Mouse (Mus musculus) erythroblast, adult 5-6 weeks (primary cell): ENCODE results near the gene Tpsb2. TPM values are rescaled to one million over a fixed set of nuclear protein-coding genes. Genes with fewer than 3 reads are reported as not detected.

Experiments used
- ATAC-seq: replicated peaks from 2 replicates; pipeline ENCODE4 v1.8.0; 2016; ENCODE audit warnings: moderate number of reproducible peaks, mild to moderate bottlenecking, moderate TSS enrichment, inconsistent platforms; ENCODE audit not compliant: poor library complexity, low FRiP score, severe bottlenecking
- total RNA-seq, 2 experiments: library from RNA; stranded (forward) in 1 of 2; stranded (reverse) in 1 of 2; fragments of 150-400 nt in 1 of 2; fragments of 200-764, 138-1000 nt in 1 of 2; gene quantifications; 2 replicates each; pipeline versions ENCODE4 v1.2.3 to v1.2.4; 2015 to 2017; ENCODE audit warnings: low replicate concordance in 2 of 2

Tpsb2 gene
- total RNA-seq, 2 experiments from 2014 or later, result not detected

DNA sequence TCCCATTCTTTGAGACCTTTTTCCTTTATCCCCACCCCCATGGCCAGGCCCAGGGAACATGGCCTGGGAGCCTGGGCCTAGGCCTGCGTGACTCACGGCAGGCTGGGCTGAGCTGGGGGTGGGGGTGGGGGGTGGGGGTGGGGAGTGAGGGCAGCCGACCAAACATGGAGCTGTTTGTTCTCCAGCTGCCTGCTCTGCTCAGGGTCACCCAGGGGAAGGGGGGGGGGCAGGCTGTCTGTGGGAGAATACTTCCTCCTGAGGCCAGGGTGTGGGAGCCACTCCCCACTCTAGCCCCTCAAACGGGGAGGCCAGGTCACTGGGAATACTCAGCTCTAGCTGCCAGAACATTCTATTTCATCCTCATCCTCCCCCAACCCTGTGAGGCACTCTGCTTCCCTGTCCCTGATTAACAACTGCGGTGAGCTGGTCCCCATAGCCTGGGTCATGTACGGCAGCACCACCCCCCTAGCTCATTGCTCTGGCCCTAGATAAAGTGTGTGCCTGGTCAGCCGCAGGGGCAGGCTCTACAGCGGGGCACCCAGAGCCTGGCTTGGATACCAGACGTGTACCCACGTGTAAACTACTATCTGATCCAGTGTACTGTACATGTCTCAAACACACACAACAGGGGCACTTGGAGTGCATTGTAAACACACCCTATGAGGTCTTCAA, 39.3 kb downstream of the Tpsb2 start:
- ATAC-seq, result no peak

DNA sequence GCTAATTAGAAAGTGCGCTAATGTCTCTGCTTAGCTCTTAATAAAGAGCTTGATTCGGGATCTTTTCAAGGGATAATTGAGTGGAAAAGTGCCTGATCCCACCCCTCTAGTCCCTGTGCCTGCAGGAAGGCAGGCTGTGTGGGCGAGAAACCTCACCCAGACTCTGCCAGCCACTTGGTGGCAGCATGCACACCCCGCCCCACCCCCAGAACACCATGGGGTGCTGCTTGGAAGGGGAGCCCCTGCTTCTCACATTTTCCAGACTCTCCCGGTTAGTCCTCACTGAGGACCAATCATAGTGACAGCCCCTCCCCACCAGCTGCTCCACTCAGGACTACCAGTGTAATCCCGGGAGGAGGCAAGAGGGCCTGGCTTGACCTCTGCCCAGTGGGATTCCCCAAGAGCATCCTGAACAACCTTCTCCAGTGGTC, 39.9 kb downstream of the Tpsb2 start:
- ATAC-seq, result no peak

DNA sequence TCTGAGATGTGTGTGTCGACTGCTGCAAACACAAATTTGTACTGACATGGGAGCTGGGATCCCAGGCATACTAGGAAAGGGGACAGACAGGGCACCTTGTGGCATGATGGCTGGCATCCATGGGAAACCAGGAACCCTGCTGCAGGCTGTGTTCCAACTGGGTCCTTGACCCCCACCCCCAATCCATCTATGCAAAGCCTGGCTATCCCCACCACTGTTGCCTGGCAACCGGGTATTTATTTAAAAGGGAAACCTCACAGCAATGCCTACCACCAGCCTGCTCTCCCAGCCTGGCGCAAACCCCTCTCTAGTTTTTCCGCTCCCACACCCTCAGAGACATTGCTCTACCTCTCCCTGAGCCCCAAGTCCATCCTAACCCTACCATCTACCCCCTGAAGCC, 41.2 kb downstream of the Tpsb2 start:
- no peak for ATAC-seq

DNA sequence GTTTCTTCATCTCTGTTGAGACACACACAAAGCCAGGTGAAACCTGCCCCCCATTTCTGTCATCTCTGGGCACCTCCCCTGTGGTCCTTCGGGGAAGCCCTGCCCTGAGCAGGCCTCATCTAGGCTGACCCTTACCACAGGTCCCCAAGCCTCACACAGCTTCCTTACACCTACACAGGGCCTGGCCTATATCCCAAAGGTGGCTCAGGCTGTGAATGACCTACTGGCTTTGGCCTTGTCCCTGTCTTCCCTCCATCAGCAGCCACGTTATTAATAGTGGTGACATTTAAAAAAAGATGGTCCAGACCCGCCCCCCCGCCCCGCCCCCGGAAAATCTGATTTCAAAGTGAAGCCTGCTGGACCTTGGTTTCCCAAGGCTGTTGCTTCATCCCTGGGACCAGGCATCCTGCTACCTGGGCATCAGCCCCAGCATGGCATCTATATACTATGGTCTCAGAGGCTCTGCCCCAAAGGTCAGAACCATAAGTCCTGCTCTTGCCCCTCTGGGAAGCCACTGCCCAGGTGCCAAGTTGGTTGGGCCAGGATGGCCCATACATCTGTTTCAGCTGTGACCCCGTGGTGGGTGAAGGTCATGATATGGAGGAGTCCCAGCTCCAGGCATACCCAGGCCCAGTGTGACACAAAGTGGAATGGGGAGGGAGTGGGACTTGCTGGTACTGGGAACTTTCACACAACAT, 42.3 kb downstream of the Tpsb2 start:
- no peak for ATAC-seq

DNA sequence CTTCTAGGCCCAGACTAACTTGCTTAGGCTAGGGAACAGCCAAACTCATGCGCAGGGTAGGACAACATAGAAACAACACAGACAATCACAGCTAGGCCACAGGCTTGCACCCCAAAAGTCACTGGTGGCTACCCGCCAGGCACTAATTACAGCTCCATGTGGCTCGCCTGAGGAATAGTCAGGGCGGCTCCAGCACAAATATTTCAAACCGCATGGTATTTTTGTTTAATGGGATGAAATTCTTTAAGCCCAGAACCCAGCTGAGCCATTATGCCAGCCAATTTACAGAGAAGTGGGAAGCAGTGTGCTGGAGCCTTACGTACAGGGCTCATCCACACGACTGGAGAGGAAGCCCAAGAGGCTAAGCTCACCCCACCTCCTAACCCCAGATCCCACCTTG, 43.5 kb downstream of the Tpsb2 start:
- ATAC-seq, result no peak

DNA sequence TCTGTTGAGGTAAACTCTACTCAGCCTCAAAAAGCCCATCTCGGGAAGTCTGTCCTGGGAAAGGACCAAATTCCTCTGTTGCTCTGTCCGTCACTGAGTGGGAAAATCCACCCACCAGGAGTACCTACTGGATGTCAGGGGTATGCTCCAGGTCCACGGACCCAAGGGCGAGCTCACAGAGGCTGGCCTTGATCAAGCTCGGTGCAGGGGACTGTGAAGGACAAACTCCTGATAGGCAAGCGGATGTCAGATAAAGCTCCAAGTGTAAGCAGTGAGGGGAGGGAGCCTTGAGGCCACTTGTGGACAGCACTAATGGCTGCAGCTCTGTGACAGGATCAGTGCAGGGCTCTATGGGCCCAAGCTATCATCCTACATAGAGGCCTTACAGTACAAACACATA, 44.1 kb downstream of the Tpsb2 start:
- no peak for ATAC-seq

DNA sequence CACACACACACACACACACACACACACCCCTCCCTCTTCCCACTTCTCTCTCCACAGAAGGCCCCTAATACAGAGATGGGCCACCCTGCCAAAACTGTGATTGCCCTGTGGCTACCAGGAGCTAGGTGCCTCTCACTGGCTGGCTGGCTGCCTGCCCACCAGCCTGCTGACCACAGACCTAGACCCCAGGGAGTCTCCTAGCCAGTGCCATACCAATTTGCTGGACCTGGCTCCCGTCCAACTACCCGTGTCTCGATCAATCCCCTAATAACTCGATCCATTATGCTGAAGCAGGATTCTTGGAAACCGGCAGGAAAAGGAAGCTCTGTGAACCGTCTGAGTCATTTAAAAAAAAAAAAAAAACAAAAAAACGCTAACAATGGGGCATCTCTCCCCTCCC, 44.7 kb downstream of the Tpsb2 start:
- ATAC-seq, result no peak

DNA sequence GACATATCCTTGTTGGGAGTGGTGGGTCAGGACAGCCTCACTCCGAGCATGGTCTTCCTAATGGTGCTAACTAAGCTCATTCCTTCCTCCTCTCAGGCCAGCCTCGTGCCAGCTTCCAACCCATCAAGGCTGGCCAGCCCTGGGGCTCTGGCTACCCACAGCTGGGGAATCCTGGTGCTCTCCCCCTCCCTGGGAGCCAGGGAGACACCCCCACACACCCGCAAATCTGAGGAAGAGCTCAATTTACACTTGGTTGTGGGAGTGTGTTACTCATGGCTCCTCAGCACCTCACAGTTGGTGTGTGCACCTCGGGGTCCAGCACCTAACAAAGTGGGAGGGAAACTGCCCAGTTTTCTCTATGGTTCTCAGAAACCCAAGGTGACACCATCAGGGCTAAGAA, 45.1 kb downstream of the Tpsb2 start:
- no peak for ATAC-seq

DNA sequence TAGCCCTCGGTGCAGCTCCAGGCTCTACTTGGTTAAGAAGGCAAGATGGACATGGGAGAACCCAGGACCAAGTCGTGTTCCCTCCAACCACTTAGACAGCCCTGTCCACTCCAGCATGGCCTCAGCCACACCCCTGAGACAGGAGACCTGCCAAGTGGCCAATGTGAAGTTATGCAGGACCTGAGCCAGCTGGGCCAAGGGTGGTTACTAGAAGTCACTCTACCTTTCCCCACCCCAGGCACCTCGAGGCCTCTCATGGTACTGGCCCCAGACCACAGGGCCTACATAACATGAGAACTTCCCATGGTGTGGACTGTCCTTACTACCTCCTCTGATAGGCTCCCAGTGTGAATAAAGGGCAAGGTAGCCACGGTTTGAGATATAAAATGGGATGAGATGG, 48.1 kb downstream of the Tpsb2 start:
- ATAC-seq, result no peak

DNA sequence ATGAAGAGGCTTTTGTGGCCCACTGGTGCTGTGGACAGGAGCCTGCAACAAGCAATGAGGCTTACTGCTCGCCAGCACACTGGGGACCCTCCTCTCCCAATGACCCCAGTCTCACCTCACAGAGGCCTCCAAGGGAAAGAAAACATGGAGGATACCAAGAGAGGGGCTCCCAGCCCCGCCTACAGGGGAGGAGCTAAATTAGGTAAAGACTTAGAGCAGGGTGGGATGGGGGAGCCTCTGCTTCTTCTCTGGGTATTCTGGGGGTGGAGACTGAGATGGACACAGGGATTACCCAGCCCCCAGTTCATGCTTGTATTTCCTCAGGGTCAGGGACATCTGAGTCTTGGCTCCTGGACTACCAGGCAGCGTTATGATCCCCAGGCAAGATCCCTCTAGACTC, 48.8 kb downstream of the Tpsb2 start:
- no peak for ATAC-seq

DNA sequence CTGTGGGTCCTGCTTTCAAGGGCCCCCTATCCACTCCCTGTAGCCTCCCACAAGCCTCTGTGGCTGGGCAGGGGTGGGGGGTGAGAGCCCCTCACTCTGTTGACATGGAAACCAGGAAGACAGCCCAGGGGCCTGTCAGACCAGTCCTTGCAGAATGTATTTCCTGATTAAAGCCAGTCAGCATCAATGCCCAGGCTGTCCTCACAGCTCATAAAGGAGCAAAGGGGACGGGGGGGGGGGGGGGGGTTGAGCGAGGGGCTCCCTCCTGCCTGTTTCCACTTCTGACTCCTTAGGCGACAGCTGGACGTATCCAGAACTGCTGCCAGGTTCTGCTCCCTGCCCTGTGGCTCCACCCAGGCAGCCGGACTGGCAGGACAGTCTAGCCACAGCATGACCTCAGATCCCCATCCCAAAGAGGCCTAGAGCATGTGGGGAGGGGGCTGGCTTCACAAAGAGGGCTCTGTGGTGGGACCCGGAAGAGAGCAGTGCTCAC, 49.4 kb downstream of the Tpsb2 start:
- ATAC-seq, result no peak

DNA sequence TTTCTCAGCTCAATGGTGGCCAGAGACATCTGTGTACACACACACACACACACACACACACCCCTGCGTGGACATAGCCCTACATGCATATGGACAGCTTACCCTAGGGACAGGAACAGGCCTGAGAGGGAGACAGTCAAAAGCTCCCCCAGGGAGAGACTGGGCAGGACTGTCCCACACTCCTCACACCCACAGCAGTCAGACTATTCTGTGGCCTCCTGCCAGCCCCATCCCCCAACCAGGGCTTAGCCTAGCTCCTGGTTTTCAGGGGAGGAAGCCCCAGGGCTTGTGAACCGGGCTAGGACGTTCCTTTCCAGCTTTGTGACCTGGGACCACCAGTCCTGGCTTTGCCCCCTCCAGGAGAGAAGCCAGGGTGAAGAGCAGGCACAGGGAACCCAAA, 50.1 kb downstream of the Tpsb2 start:
- no peak for ATAC-seq

DNA sequence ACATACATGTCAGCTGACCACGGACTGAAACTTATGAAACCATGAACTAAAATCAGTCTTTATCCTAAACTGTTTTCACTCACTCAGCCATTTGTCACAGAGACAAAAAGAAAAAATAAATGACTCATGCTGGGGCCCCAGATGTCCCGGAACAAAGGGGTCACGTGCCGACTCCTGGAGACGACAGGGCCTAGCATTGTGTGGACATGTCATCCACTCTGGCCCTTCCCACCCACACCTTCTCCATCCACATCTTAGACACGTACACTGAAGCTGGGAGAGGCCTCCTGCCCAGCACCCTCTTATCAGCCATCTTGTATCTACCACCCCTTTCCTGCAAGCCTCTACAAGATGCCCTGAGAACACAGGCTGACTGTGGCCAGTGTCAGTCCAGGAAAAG, 51.9 kb downstream of the Tpsb2 start:
- no peak for ATAC-seq

Other genes with a start within 250 kb of the Tpsb2 start
- gene Ptx4, start 245.5 kb upstream of the Tpsb2 start, total RNA-seq (2015; ENCODE audit: low replicate concordance), result not detected in 2 replicates
- not detected in 2 replicates for gene Ptx4, start 245.5 kb upstream of the Tpsb2 start, total RNA-seq (2017; ENCODE audit: low replicate concordance)
- gene Clcn7, start 232.9 kb upstream of the Tpsb2 start, total RNA-seq (2015; ENCODE audit: low replicate concordance), result 3.7 and 8.6 TPM in 2 replicates
- gene Clcn7, start 232.9 kb upstream of the Tpsb2 start, total RNA-seq (2017; ENCODE audit: low replicate concordance), result 6.0 and 9.1 TPM in 2 replicates
- not detected in 2 replicates for gene Ccdc154, start 203.8 kb upstream of the Tpsb2 start, total RNA-seq (2015; ENCODE audit: low replicate concordance)
- gene Ccdc154, start 203.8 kb upstream of the Tpsb2 start, total RNA-seq (2017; ENCODE audit: low replicate concordance), result 0.28 TPM in 1 of 2 replicates, not detected in the other
- not detected in 2 replicates for gene Gm38655, start 190.8 kb upstream of the Tpsb2 start, total RNA-seq (2015; ENCODE audit: low replicate concordance)
- not detected in 2 replicates for gene Gm38655, start 190.8 kb upstream of the Tpsb2 start, total RNA-seq (2017; ENCODE audit: low replicate concordance)
- 6.5 TPM in 2 replicates for gene BC003965, start 181.8 kb upstream of the Tpsb2 start, total RNA-seq (2015; ENCODE audit: low replicate concordance)
- 2.2 and 2.9 TPM in 2 replicates for gene BC003965, start 181.8 kb upstream of the Tpsb2 start, total RNA-seq (2017; ENCODE audit: low replicate concordance)
- 5.6 and 8.1 TPM in 2 replicates for gene Unkl, start 177.9 kb upstream of the Tpsb2 start, total RNA-seq (2015; ENCODE audit: low replicate concordance)
- gene Unkl, start 177.9 kb upstream of the Tpsb2 start, total RNA-seq (2017; ENCODE audit: low replicate concordance), result 8.2 and 16.3 TPM in 2 replicates
- 6.0 and 6.3 TPM in 2 replicates for gene Gnptg, start 126.2 kb upstream of the Tpsb2 start, total RNA-seq (2015; ENCODE audit: low replicate concordance)
- 3.6 and 3.7 TPM in 2 replicates for gene Gnptg, start 126.2 kb upstream of the Tpsb2 start, total RNA-seq (2017; ENCODE audit: low replicate concordance)
- 3.1 and 3.6 TPM in 2 replicates for gene Tsr3, start 126.1 kb upstream of the Tpsb2 start, total RNA-seq (2015; ENCODE audit: low replicate concordance)
- 5.2 and 8.6 TPM in 2 replicates for gene Tsr3, start 126.1 kb upstream of the Tpsb2 start, total RNA-seq (2017; ENCODE audit: low replicate concordance)
- 1.5 TPM in 1 of 2 replicates, not detected in the other for gene Baiap3, start 109.9 kb upstream of the Tpsb2 start, total RNA-seq (2015; ENCODE audit: low replicate concordance)
- 0.42 TPM in 1 of 2 replicates, not detected in the other for gene Baiap3, start 109.9 kb upstream of the Tpsb2 start, total RNA-seq (2017; ENCODE audit: low replicate concordance)
- 81.3 and 118 TPM in 2 replicates for gene Ube2i, start 91.7 kb upstream of the Tpsb2 start, total RNA-seq (2015; ENCODE audit: low replicate concordance)
- gene Ube2i, start 91.7 kb upstream of the Tpsb2 start, total RNA-seq (2017; ENCODE audit: low replicate concordance), result 58.7 and 64.3 TPM in 2 replicates
- gene Prss34, start 67.9 kb upstream of the Tpsb2 start, total RNA-seq (2015; ENCODE audit: low replicate concordance), result 153 and 185 TPM in 2 replicates
- gene Prss34, start 67.9 kb upstream of the Tpsb2 start, total RNA-seq (2017; ENCODE audit: low replicate concordance), result 68.4 and 78.9 TPM in 2 replicates
- not detected in 2 replicates for gene Prss28, start 57.7 kb upstream of the Tpsb2 start, total RNA-seq (2015; ENCODE audit: low replicate concordance)
- not detected in 2 replicates for gene Prss28, start 57.7 kb upstream of the Tpsb2 start, total RNA-seq (2017; ENCODE audit: low replicate concordance)
- gene Prss29, start 47.7 kb upstream of the Tpsb2 start, total RNA-seq (2015; ENCODE audit: low replicate concordance), result not detected in 2 replicates
- not detected in 2 replicates for gene Prss29, start 47.7 kb upstream of the Tpsb2 start, total RNA-seq (2017; ENCODE audit: low replicate concordance)
- not detected in 2 replicates for gene Tpsab1, start 20.7 kb upstream of the Tpsb2 start, total RNA-seq (2015; ENCODE audit: low replicate concordance)
- gene Tpsab1, start 20.7 kb upstream of the Tpsb2 start, total RNA-seq (2017; ENCODE audit: low replicate concordance), result not detected in 2 replicates
- not detected in 2 replicates for gene Tpsg1, start 3.0 kb downstream of the Tpsb2 start, total RNA-seq (2015; ENCODE audit: low replicate concordance)
- gene Tpsg1, start 3.0 kb downstream of the Tpsb2 start, total RNA-seq (2017; ENCODE audit: low replicate concordance), result not detected in 2 replicates
- 0.21 TPM in 1 of 2 replicates, not detected in the other for gene Cacna1h, start 67.5 kb downstream of the Tpsb2 start, total RNA-seq (2015; ENCODE audit: low replicate concordance)
- under 0.01 and 0.43 TPM in 2 replicates for gene Cacna1h, start 67.5 kb downstream of the Tpsb2 start, total RNA-seq (2017; ENCODE audit: low replicate concordance)
- gene Tekt4, start 88.3 kb downstream of the Tpsb2 start, total RNA-seq (2015; ENCODE audit: low replicate concordance), result not detected in 2 replicates
- gene Tekt4, start 88.3 kb downstream of the Tpsb2 start, total RNA-seq (2017; ENCODE audit: low replicate concordance), result not detected in 2 replicates
- not detected in 2 replicates for gene Sstr5, start 131.0 kb downstream of the Tpsb2 start, total RNA-seq (2015; ENCODE audit: low replicate concordance)
- not detected in 2 replicates for gene Sstr5, start 131.0 kb downstream of the Tpsb2 start, total RNA-seq (2017; ENCODE audit: low replicate concordance)
- not detected in 2 replicates for gene Sox8, start 204.4 kb downstream of the Tpsb2 start, total RNA-seq (2015; ENCODE audit: low replicate concordance)
- 0.17 TPM in 1 of 2 replicates, not detected in the other for gene Sox8, start 204.4 kb downstream of the Tpsb2 start, total RNA-seq (2017; ENCODE audit: low replicate concordance)
- gene Lmf1, start 212.8 kb downstream of the Tpsb2 start, total RNA-seq (2015; ENCODE audit: low replicate concordance), result 2.7 and 7.1 TPM in 2 replicates
- gene Lmf1, start 212.8 kb downstream of the Tpsb2 start, total RNA-seq (2017; ENCODE audit: low replicate concordance), result 1.5 and 1.8 TPM in 2 replicates